Mouse (Mus musculus) midbrain, postnatal 0 days (tissue): ENCODE results near the gene Elovl1. TPM values are rescaled to one million over a fixed set of nuclear protein-coding genes. Genes with fewer than 3 reads are reported as not detected.

Source experiments
- ATAC-seq: fragments of 200-750 bp; cut with Nextera tagmentation; 2 replicates; pipeline ENCODE4 v1.8.0; 2017; ENCODE audit warnings: moderate number of reproducible peaks, mild to moderate bottlenecking, moderate TSS enrichment, moderate library complexity; ENCODE audit not compliant: low FRiP score
- DNase-seq: peaks from one replicate; pipeline ENCODE4 v3.0.0-alpha.2; 2015; ENCODE audit warnings: low spot score
- H3K27ac ChIP-seq: fragments of 300-500 bp; sonication (generic); 2 replicates; pipeline ENCODE4 v1.5.1; 2014; ENCODE audit warnings: low read depth, mild to moderate bottlenecking, low read length, mixed read lengths
- H3K27me3 ChIP-seq: fragments of 300-500 bp; sonication (generic); 2 replicates; pipeline ENCODE4 v1.6.1; 2014; ENCODE audit warnings: low read length, control low read depth, mixed read lengths; ENCODE audit not compliant: insufficient read depth
- H3K36me3 ChIP-seq: fragments of 300-500 bp; sonication (generic); 2 replicates; pipeline ENCODE4 v1.6.1; 2014; ENCODE audit warnings: low read length, control low read depth, mixed read lengths; ENCODE audit not compliant: insufficient read depth
- H3K4me1 ChIP-seq: fragments of 300-500 bp; sonication (generic); 2 replicates; pipeline ENCODE4 v1.6.1; 2014; ENCODE audit warnings: mild to moderate bottlenecking, control low read depth, antibody characterized with exemption, low read length, mixed read lengths; ENCODE audit not compliant: insufficient read depth
- H3K4me2 ChIP-seq: fragments of 300-500 bp; sonication (generic); 2 replicates; pipeline ENCODE4 v1.6.1; 2014; ENCODE audit warnings: low read depth, mild to moderate bottlenecking, low read length, mixed read lengths; ENCODE audit not compliant: poor library complexity, severe bottlenecking
- H3K4me3 ChIP-seq: fragments of 300-500 bp; sonication (generic); 2 replicates; pipeline ENCODE4 v1.5.1; 2014; ENCODE audit warnings: low read depth, mild to moderate bottlenecking, low read length, moderate library complexity
- H3K9ac ChIP-seq: fragments of 300-500 bp; sonication (generic); replicated peaks from 2 replicates; pipeline ENCODE4 v1.6.1; 2014; ENCODE audit warnings: mild to moderate bottlenecking, low read length, moderate library complexity, mixed read lengths; ENCODE audit not compliant: poor library complexity, severe bottlenecking
- H3K9me3 ChIP-seq: fragments of 300-500 bp; sonication (generic); 2 replicates; pipeline ENCODE4 v1.6.1; 2016; ENCODE audit warnings: low read length, control low read depth
- CTCF ChIP-seq: IDR thresholded peaks from 2 replicates; pipeline ENCODE4 v1.5.1; 2016; ENCODE audit warnings: antibody characterized with exemption, mild to moderate bottlenecking
- WGBS: fragments of 180-500 bp; shearing (Covaris S2); extraction: QIAGEN DNeasy Blood & Tissue Kit; methylation state at CpG from one replicate; pipeline ENCODE4 v1.1.7; 2014; 5-methylcytosine and 5-hydroxymethylcytosine counted together
- polyA plus RNA-seq: library from polyadenylated mRNA; unstranded; fragments of >200 nt; fragmentation: Nextera tagmentation; extraction: Ambion mirVana; gene quantifications from 2 replicates; pipeline ENCODE4 v1.2.1, GENCODE M21; 2015
- total RNA-seq: library from RNA; depleted of rRNA; stranded (reverse); fragments of >200 nt; gene quantifications from 2 replicates; pipeline ENCODE4 v1.2.3, GENCODE M21; 2014

The Elovl1 gene
- total and polyA plus RNA-seq, 2 experiments from 2014 or later = 22.1 to 23.8 TPM

- H3K4me3 ChIP-seq = no peak overlapping the region
- no peak overlapping the region for H3K9ac ChIP-seq
- H3K36me3 ChIP-seq = peaks cover 87% of the 10 kb centered on the region
- H3K4me2 ChIP-seq = no peak overlapping the region
- no peak for TF ChIP-seq CTCF
- no peaks in the 10 kb centered on the region for H3K27me3 ChIP-seq
- H3K4me1 ChIP-seq = no peaks in the 10 kb centered on the region
- no peak overlapping the region for H3K27ac ChIP-seq
- no peaks in the 10 kb centered on the region for H3K9me3 ChIP-seq
- ATAC-seq = no peak
- 83% methylated on average over 3 of the region's 3 CpGs for WGBS
- no peak for DNase-seq
These were observed 31.5 kb upstream of the Elovl1 start for GRCm38 (mm10) chr4:118396433-118396832.

GRCm38 (mm10) chr4:118398400-118398799, 29.5 kb upstream of the Elovl1 start:
- 94% methylated on average over 6 of the region's 6 CpGs for WGBS
- Histone ChIP-seq H3K4me3 (no peak overlapping the region), H3K9me3 (no peaks in the 10 kb centered on the region), H3K4me1 (no peaks in the 10 kb centered on the region), H3K9ac (no peak overlapping the region), H3K36me3 (peaks cover 84% of the 10 kb centered on the region), H3K27ac (no peak overlapping the region), H3K27me3 (no peaks in the 10 kb centered on the region), H3K4me2 (no peak overlapping the region)
- ATAC-seq = no peak
- no peak for DNase-seq
- no peak for TF ChIP-seq CTCF

- 96% methylated on average over 3 of the region's 3 CpGs for WGBS
These were observed 26.5 kb upstream of the Elovl1 start for GRCm38 (mm10) chr4:118401421-118401820.

GRCm38 (mm10) chr4:118401918-118402317, 26.0 kb upstream of the Elovl1 start:
- no peaks in the 10 kb centered on the region for H3K9me3 ChIP-seq
- H3K36me3 ChIP-seq = peaks cover 59% of the 10 kb centered on the region
- H3K4me1 ChIP-seq = no peaks in the 10 kb centered on the region
- H3K27ac ChIP-seq = no peak overlapping the region
- over 99% methylated on average over 5 of the region's 5 CpGs for WGBS
- H3K27me3 ChIP-seq = no peaks in the 10 kb centered on the region
- ATAC-seq (no peak), DNase-seq (no peak)
- no peak for TF ChIP-seq CTCF
- no peak overlapping the region for H3K4me2 ChIP-seq
- no peak overlapping the region for H3K4me3 ChIP-seq
- no peak overlapping the region for H3K9ac ChIP-seq

More at GRCm38 (mm10) chr4:118401421-118401820, 26.5 kb upstream of the Elovl1 start:
- peaks cover 63% of the 10 kb centered on the region for H3K36me3 ChIP-seq
- no peaks in the 10 kb centered on the region for H3K9me3 ChIP-seq
- DNase-seq (no peak), ATAC-seq (no peak)
- no peaks in the 10 kb centered on the region for H3K4me1 ChIP-seq
- no peak for TF ChIP-seq CTCF
- no peak overlapping the region for H3K27ac ChIP-seq
- no peak overlapping the region for H3K4me2 ChIP-seq
- H3K4me3 ChIP-seq = no peak overlapping the region
- no peak overlapping the region for H3K9ac ChIP-seq
- H3K27me3 ChIP-seq = no peaks in the 10 kb centered on the region

GRCm38 (mm10) chr4:118402701-118403100, 25.2 kb upstream of the Elovl1 start:
- H3K9ac ChIP-seq = no peak overlapping the region

GRCm38 (mm10) chr4:118409142-118409900, 18.6 kb upstream of the Elovl1 start, which contains the start of the genes Szt2 and Med8:
Gene Szt2, minus strand, starts transcription at chr4:118409273.
Gene Med8, plus strand, starts transcription at chr4:118409337.
- Histone ChIP-seq H3K9me3 (no peaks in the 10 kb centered on the region), H3K4me1 (peaks cover 7% of the 10 kb centered on the region), H3K27ac (peak within 1 kb of the TSS; percentile 67), H3K9ac (peak within 1 kb of the TSS; percentile 81), H3K36me3 (peaks cover 30% of the 10 kb centered on the region), H3K4me3 (peak within 1 kb of the TSS; percentile 59), H3K4me2 (peak within 1 kb of the TSS; percentile 79), H3K27me3 (no peaks in the 10 kb centered on the region)
- peak; percentile 94 for ATAC-seq
- DNase-seq = peak; percentile 95
- no peak for TF ChIP-seq CTCF
- WGBS = under 1% methylated on average over 53 of the region's 53 CpGs

More at GRCm38 (mm10) chr4:118402701-118403100, 25.2 kb upstream of the Elovl1 start:
- H3K27me3 ChIP-seq = no peaks in the 10 kb centered on the region
- TF ChIP-seq CTCF = no peak
- no peak overlapping the region for H3K4me3 ChIP-seq
- peaks cover 51% of the 10 kb centered on the region for H3K36me3 ChIP-seq
- ATAC-seq (no peak), DNase-seq (no peak)
- 94% methylated on average over 12 of the region's 12 CpGs for WGBS
- H3K9me3 ChIP-seq = no peaks in the 10 kb centered on the region
- H3K4me1 ChIP-seq = no peaks in the 10 kb centered on the region
- no peak overlapping the region for H3K27ac ChIP-seq
- H3K4me2 ChIP-seq = no peak overlapping the region
